Mouse (Mus musculus) T-cell, adult 66 days (primary cell): ENCODE measurements around the gene Polg2. TPM values are rescaled to one million over a fixed set of nuclear protein-coding genes. Genes with fewer than 3 reads are reported as not detected.

Experiments
- total RNA-seq, 2 experiments: library from RNA; stranded (reverse); gene quantifications; 3 replicates in 1 of 2; 4 replicates in 1 of 2; pipeline ENCODE4 v1.2.4; 2023

The Polg2 gene
- 10 to 100 TPM; 41.4 to 43.5 TPM for total RNA-seq

DNA sequence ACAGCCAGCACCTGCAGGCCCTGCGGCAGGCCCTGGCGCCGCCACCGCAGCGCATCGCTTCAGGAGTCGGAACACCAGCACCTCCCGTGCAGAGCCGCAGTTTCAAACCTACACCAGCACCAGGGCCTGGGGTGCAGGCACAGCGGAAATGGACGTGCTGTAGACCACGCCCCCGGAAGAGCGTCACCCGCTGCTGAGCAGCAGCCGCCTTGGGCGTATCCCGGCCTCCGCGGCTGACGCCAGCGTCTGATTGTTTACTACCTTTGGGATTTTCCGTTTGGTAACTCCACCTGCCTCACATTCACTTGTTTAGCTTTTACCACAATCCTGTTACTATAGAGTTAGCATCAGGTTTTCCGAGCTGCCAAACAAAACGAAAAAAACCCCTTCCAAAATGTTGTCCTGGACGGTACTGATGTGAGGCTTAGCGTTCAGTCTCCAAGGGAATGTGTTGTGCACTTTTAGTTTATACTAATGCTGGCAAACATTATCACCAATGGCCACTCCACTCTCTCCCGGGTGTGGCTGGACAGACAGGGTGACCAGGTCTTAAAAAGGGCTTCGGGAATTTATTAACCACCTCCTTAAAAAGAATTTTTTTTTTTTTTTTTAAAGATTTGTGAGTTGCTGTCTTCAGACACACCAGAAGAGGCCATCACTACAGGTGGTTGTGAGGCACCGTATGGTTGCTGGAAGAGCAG is at the start of gene Polg2:
Gene Polg2, minus strand, starts transcription at position 150 of the 701 bp plus-strand sequence.

DNA sequence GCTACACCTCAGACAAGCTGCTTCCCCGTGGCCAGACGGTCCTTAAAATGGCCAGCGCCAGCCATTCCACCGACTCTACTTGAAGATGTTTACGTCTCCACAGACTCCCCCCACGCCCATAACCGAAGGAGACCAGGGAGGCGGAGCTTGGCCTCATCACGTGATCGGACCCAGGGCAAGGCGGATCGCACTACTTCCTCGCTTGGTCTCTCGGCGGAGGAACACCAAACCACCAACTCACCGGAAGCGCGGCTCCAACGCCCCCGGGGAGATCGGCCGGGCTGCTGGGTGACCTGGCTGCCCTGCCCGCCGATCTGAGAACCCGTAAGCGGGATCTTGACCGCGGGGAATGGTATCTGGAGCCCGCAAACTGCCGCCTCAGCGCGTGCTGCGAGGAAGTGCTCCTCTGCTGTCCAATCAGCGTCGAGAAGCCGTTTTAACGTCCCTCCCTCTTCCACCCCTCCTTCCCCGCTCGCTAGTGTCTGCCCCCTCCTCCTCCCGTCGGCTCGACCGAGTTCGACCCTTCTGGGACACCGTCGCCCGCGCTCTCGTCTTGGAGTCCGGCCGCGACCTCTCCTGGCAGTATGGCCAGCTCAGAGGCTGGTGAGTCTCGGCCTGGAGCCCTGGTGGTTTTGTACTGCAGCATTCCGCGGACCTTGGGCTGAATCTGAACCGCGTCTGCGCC is 9.6 kb upstream of the Polg2 start, which contains the start of the genes Ddx5 and Cep95:
Gene Ddx5, minus strand, starts transcription at position 411 of the 685 bp plus-strand sequence.
Gene Cep95, plus strand, starts transcription at position 478 of the 685 bp plus-strand sequence.

DNA sequence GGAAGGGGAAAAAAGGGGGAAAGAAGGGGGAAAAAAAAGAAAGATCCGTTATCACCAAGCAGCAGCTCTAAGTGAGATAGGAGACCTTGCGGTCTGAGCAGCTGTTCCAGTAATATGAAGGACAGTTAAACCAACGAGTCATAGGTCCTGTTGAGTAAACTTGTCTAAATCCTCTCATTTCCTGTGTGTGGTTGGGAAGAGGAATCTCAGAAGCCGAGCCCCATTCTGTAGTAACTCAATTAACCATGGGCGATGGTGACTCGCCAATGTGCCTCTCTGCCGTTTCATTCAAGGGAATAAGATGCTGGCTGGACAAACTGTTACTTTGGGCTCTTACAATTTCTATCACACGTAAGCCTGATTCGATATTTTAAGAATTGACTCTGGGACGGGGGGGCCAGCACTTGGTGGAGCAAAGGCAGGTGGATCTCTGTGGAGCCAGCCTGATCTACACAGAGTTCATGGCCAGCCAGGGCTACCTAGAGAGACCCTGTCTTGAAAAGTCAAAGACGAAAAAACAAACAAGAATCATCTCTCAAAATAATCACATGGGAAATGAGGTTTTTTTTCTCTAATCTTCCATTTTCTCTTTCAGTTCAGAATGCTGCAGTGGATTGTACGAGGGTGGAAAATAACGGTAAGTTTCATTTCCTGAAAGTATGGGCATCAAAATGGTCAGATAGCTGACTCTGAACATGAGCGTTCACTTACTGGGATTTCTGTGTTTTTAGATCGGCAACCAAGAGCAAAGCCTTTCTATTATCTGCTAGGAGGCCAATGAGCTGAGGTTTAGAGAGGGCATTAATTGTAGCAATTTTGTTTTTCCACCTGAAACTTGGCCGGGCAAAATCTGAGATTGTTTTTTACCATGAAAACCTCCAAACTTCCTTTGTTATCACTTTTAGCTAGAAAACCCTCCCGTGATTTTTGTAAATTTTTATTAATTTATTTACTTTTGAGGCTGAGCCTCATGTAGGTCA is 28.0 kb downstream of the Polg2 start, which contains the start of gene Milr1:
Gene Milr1, plus strand, starts transcription at position 188 of the 980 bp plus-strand sequence.

DNA sequence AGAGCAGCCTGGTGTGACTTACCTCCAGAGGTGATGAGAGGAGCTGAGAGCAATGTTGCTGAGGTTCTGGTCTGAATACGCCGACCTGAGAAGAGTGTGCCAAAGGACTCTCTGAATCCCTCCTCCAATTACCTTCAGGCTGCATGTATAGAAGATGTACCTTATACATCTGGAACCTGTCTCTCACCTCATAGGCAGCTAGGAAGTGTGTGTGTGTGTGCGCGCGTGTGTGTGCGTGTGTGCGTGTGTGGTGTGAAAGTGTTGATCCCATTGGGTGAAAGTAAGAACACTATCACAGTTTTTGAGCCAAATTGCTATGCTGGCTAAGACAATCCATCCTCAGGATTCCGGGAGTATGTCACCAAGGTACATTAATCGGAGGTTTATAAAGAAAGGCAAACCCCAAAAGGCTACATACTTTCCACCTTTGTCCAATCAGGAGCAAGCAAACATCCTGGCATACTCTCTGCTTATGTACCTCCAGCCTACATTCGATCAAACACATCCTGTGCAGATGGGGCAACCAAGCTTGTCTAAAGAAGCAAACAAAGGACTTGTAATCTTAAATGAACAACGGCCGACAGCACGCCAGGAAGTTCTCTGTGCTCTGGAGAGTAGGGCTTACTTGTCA is 29.1 kb downstream of the Polg2 start, which contains the start of gene Pecam1:
Gene Pecam1, minus strand, starts transcription at position 508 of the 631 bp plus-strand sequence.

Other genes starting within 250 kb of the Polg2 start
- gene Tex2, start 166.1 kb downstream of the Polg2 start, total RNA-seq: 10 to 100 TPM; 44.7 to 54.2 TPM
- gene Pecam1, start 28.9 kb downstream of the Polg2 start, total RNA-seq: 100 to 1,000 TPM; 158 to 163 TPM
- 1 to 10 TPM; 7.3 to 8.7 TPM for gene Milr1, start 28.3 kb downstream of the Polg2 start, total RNA-seq
- gene Ddx5, start 9.6 kb upstream of the Polg2 start, total RNA-seq: 1,000 to 10,000 TPM; 2,745 to 2,752 TPM
- 10 to 100 TPM; 38.1 to 40.7 TPM for gene Cep95, start 9.7 kb upstream of the Polg2 start, total RNA-seq
- gene Smurf2, start 141.2 kb upstream of the Polg2 start, total RNA-seq: 10 to 100 TPM; 56.6 to 61.6 TPM
- gene Kpna2, start 220.0 kb upstream of the Polg2 start, total RNA-seq: 10 to 100 TPM; 15.9 to 26.5 TPM
- under 1 TPM in 1 of 2 experiments, not detected in 1; 0.53 TPM for gene 1810010H24Rik, start 246.1 kb upstream of the Polg2 start, total RNA-seq